Mouse (Mus musculus): Measurements from ENCODE around the gene Sinhcaf. TPM values are rescaled to one million over a fixed set of nuclear protein-coding genes. Genes with fewer than 3 reads are reported as not detected.

Gene Sinhcaf
- polyA plus RNA-seq (2012; rRNA removed): 126 and 195 TPM in 2 replicates

GRCm38 (mm10) chr6:148946409-148946742, at the start of gene Sinhcaf:
Sinhcaf (minus strand) TSS chr6:148946467.

GRCm38 (mm10) chr6:148895773-148896506, 50.3 kb downstream of the Sinhcaf start, which contains the start of gene Caprin2:
Caprin2 (minus strand) TSS chr6:148896237.

Other genes with a start within 250 kb of the Sinhcaf start
- gene Ipo8, start 115.0 kb downstream of the Sinhcaf start, polyA plus RNA-seq (2012; rRNA removed): 26.0 and 33.9 TPM in 2 replicates
- 24.5 and 33.1 TPM in 2 replicates for gene Caprin2, start 50.2 kb downstream of the Sinhcaf start, polyA plus RNA-seq (2012; rRNA removed)
- gene Dennd5b, start 155.2 kb upstream of the Sinhcaf start, polyA plus RNA-seq (2012; rRNA removed): 9.3 and 10.8 TPM in 2 replicates
- gene Gm10203, start 183.7 kb upstream of the Sinhcaf start, polyA plus RNA-seq (2012; rRNA removed): not detected in 2 replicates
- gene Etfbkmt, start 193.4 kb upstream of the Sinhcaf start, polyA plus RNA-seq (2012; rRNA removed): 10.7 and 12.9 TPM in 2 replicates
- 20.5 and 39.4 TPM in 2 replicates for gene Amn1, start 242.2 kb upstream of the Sinhcaf start, polyA plus RNA-seq (2012; rRNA removed)